Mouse (Mus musculus) G1E (cell line): ENCODE measurements around the gene Mrpl23.

Experiments used
- CTCF ChIP-seq: IDR thresholded peaks from 2 replicates; pipeline ENCODE4 v1.5.1; 2012; ENCODE audit warnings: low read depth, low read length, inconsistent platforms, mixed read lengths
- GATA1 ChIP-seq: IDR thresholded peaks from 2 replicates; pipeline ENCODE4 v1.6.1; 2012; ENCODE audit warnings: borderline replicate concordance, low read length, inconsistent platforms, mixed read lengths
- POLR2AphosphoS5 ChIP-seq: IDR thresholded peaks from 2 replicates; pipeline ENCODE4 v1.6.1; 2012; ENCODE audit warnings: low read depth, low read length, inconsistent platforms; ENCODE audit not compliant: insufficient replicate concordance
- TAL1 ChIP-seq: conservative IDR thresholded peaks from 2 replicates; pipeline ENCODE4 v1.6.1; 2012; ENCODE audit warnings: low read depth, low read length, inconsistent platforms, mixed read lengths

- TF ChIP-seq CTCF (no peak), GATA1 (no peak), POLR2AphosphoS5 (no peak), TAL1 (no peak)
Measured at GRCm38 (mm10) chr7:142488053-142488452, 44.4 kb upstream of the Mrpl23 start.
